ENCODE assay signal across 16 mouse cellular contexts in genomic region chr1:139346030-139346601, GRCm38 (mm10). TPM values are rescaled to one million over a fixed set of nuclear protein-coding genes. Genes with fewer than 3 reads are reported as not detected.
DNase-seq lines count a peak whose midpoint lies in the region; ATAC-seq and TF ChIP-seq lines count a peak whose summit lies in the region.
"Had no signal": no experiment of that assay in that cellular context is flagged by ENCODE, and none has a peak within 500 bp of the region (broad histone marks: within the 10 kb centered on the region; RNA-seq: fewer than 3 reads in every experiment).

No protein-coding gene starts in this region.

- no peak for DNase-seq in embryonic facial prominence, embryonic 14.5 days (ENCODE audit: low spot score)
- DNase-seq in midbrain, postnatal 0 days (ENCODE audit: low spot score) = no peak
- no peak for DNase-seq in spleen, postnatal 4 days (ENCODE audit: low spot score in 2 of 2)
- no peak for DNase-seq in thymus, adult 2 months
- DNase-seq: adrenal gland, postnatal 36 days; heart, adult 2 months; liver; lung, adult 2 months; lung, postnatal 4 days had no signal

- no peaks in the 10 kb centered on the region for H3K9me3 ChIP-seq in embryonic facial prominence, embryonic 14.5 days (ENCODE audit: control insufficient read depth, low read length)
- no peaks in the 10 kb centered on the region for H3K9me3 ChIP-seq in forebrain, embryonic 15.5 days
- H3K9me3 ChIP-seq in hindbrain, embryonic 16.5 days (ENCODE audit: control insufficient read depth, low read length) = no peaks in the 10 kb centered on the region
- H3K9me3 ChIP-seq in midbrain, postnatal 0 days (ENCODE audit: low read length) = no peaks in the 10 kb centered on the region
- H3K9me3 ChIP-seq in intestine, postnatal 0 days (ENCODE audit: control insufficient read depth) = no peaks in the 10 kb centered on the region
- H3K9me3 ChIP-seq: G1E; intestine, embryonic 15.5 days had no signal

- H3K4me3 ChIP-seq in embryonic facial prominence, embryonic 14.5 days (ENCODE audit: low read depth, low read length) = no peak overlapping the region
- H3K4me3 ChIP-seq in forebrain, embryonic 15.5 days = no peak overlapping the region
- no peak overlapping the region for H3K4me3 ChIP-seq in hindbrain, embryonic 16.5 days (ENCODE audit: low read length)
- H3K4me3 ChIP-seq in midbrain, postnatal 0 days (ENCODE audit: low read depth, low read length) = no peak overlapping the region
- no peak overlapping the region for H3K4me3 ChIP-seq in intestine, postnatal 0 days (ENCODE audit: low read depth, low read length)
- no peak overlapping the region for H3K4me3 ChIP-seq in thymus, adult 2 months (ENCODE audit: control insufficient read depth, insufficient read depth, low read length)
- H3K4me3 ChIP-seq: heart, adult 2 months; intestine, embryonic 15.5 days had no signal

- no peak overlapping the region for H3K9ac ChIP-seq in embryonic facial prominence, embryonic 14.5 days (ENCODE audit: low read depth, low read length)
- H3K9ac ChIP-seq in forebrain, embryonic 15.5 days (replicated peaks) = no peak overlapping the region
- H3K9ac ChIP-seq in hindbrain, embryonic 16.5 days (ENCODE audit: low read depth, low read length) = no peak overlapping the region
- no peak overlapping the region for H3K9ac ChIP-seq in midbrain, postnatal 0 days (replicated peaks; ENCODE audit: low read length, poor library complexity, severe bottlenecking)
- no peak overlapping the region for H3K9ac ChIP-seq in intestine, postnatal 0 days (ENCODE audit: low read depth, low read length)
- H3K9ac ChIP-seq: intestine, embryonic 15.5 days had no signal

- H3K27me3 ChIP-seq in embryonic facial prominence, embryonic 14.5 days (replicated peaks; ENCODE audit: control insufficient read depth, insufficient read depth, low read length) = no peaks in the 10 kb centered on the region
- no peaks in the 10 kb centered on the region for H3K27me3 ChIP-seq in forebrain, embryonic 15.5 days
- H3K27me3 ChIP-seq in hindbrain, embryonic 16.5 days (replicated peaks; ENCODE audit: control insufficient read depth, insufficient read depth, low read length) = no peaks in the 10 kb centered on the region
- H3K27me3 ChIP-seq in midbrain, postnatal 0 days (ENCODE audit: insufficient read depth, low read length) = no peaks in the 10 kb centered on the region
- no peaks in the 10 kb centered on the region for H3K27me3 ChIP-seq in intestine, postnatal 0 days (replicated peaks; ENCODE audit: control insufficient read depth, insufficient read depth, low read length)
- H3K27me3 ChIP-seq in thymus, adult 2 months (ENCODE audit: control insufficient read depth, insufficient read depth, low read length) = no peaks in the 10 kb centered on the region
- H3K27me3 ChIP-seq: intestine, embryonic 15.5 days had no signal

- H3K27ac ChIP-seq in embryonic facial prominence, embryonic 14.5 days (replicated peaks; ENCODE audit: low read depth, low read length) = 0 out of 2 replicates have a peak overlapping the region, but pooled peaks have one; percentile 28
- peak overlapping the region; percentile 84 for H3K27ac ChIP-seq in forebrain, embryonic 15.5 days (replicated peaks)
- H3K27ac ChIP-seq in hindbrain, embryonic 16.5 days (ENCODE audit: low read depth, low read length) = peak overlapping the region; percentile 72
- H3K27ac ChIP-seq in midbrain, postnatal 0 days (ENCODE audit: low read depth, low read length) = peak overlapping the region; percentile 52
- no peak overlapping the region for H3K27ac ChIP-seq in intestine, postnatal 0 days (ENCODE audit: low read depth, low read length)
- H3K27ac ChIP-seq in thymus, adult 2 months (ENCODE audit: control insufficient read depth, insufficient read depth, low read length) = no peak overlapping the region
- H3K27ac ChIP-seq: heart, adult 2 months; intestine, embryonic 15.5 days had no signal

- no peak for TF ChIP-seq CTCF in midbrain, postnatal 0 days (IDR thresholded peaks at IDR 0.05)
- TF ChIP-seq CTCF in intestine, postnatal 0 days (IDR thresholded peaks at IDR 0.05; ENCODE audit: low read depth) = no peak
- no peak for TF ChIP-seq CTCF in thymus, adult 2 months (IDR thresholded peaks at IDR 0.05; ENCODE audit: borderline replicate concordance, control insufficient read depth, extremely low read depth, insufficient read depth, low read length, poor library complexity)

- TF ChIP-seq POLR2A in thymus, adult 2 months (IDR thresholded peaks at IDR 0.05; ENCODE audit: control insufficient read depth, extremely low read depth, insufficient read depth, low read length, poor library complexity) = no peak

- no peak overlapping the region for H3K4me2 ChIP-seq in embryonic facial prominence, embryonic 14.5 days (ENCODE audit: low read depth, low read length)
- H3K4me2 ChIP-seq in forebrain, embryonic 15.5 days (replicated peaks) = no peak overlapping the region
- no peak overlapping the region for H3K4me2 ChIP-seq in hindbrain, embryonic 16.5 days (ENCODE audit: low read length)
- H3K4me2 ChIP-seq in midbrain, postnatal 0 days (ENCODE audit: low read depth, low read length, poor library complexity, severe bottlenecking) = no peak overlapping the region
- no peak overlapping the region for H3K4me2 ChIP-seq in intestine, postnatal 0 days (replicated peaks; ENCODE audit: low read depth)
- H3K4me2 ChIP-seq: intestine, embryonic 15.5 days had no signal

- peaks cover 5% of the 10 kb centered on the region for H3K4me1 ChIP-seq in embryonic facial prominence, embryonic 14.5 days (ENCODE audit: control insufficient read depth, insufficient read depth, low read length)
- H3K4me1 ChIP-seq in forebrain, embryonic 15.5 days = peaks cover 33% of the 10 kb centered on the region
- peaks cover 3% of the 10 kb centered on the region; the same call in 1 of the 2 replicates for H3K4me1 ChIP-seq in hindbrain, embryonic 16.5 days (ENCODE audit: control insufficient read depth, insufficient read depth, low read depth, low read length)
- peaks cover 5% of the 10 kb centered on the region; the same call in 1 of the 2 replicates for H3K4me1 ChIP-seq in midbrain, postnatal 0 days (ENCODE audit: insufficient read depth, low read length)
- H3K4me1 ChIP-seq in intestine, postnatal 0 days (replicated peaks; ENCODE audit: control insufficient read depth, insufficient read depth, low read length) = no peaks in the 10 kb centered on the region
- no peaks in the 10 kb centered on the region for H3K4me1 ChIP-seq in thymus, adult 2 months (replicated peaks; ENCODE audit: control insufficient read depth, insufficient read depth, low read length)
- H3K4me1 ChIP-seq: intestine, embryonic 15.5 days had no signal

- WGBS in embryonic facial prominence, embryonic 14.5 days = 61% methylated on average over 6 of the region's 6 CpGs
- WGBS in forebrain, embryonic 15.5 days = 35% methylated on average over 6 of the region's 6 CpGs
- WGBS in hindbrain, embryonic 16.5 days = 42% methylated on average over 6 of the region's 6 CpGs
- WGBS in midbrain, postnatal 0 days = 51% methylated on average over 6 of the region's 6 CpGs
- 87% methylated on average over 6 of the region's 6 CpGs for WGBS in intestine, postnatal 0 days
- 97% methylated on average over 6 of the region's 6 CpGs for WGBS in thymus, adult 2 months

- no peak for ATAC-seq in embryonic facial prominence, embryonic 14.5 days (ENCODE audit: low read depth)
- ATAC-seq in forebrain, embryonic 15.5 days (replicated peaks) = no peak
- ATAC-seq in hindbrain, embryonic 16.5 days = no peak; the same call in 1 of the 2 replicates
- no peak for ATAC-seq in midbrain, postnatal 0 days (ENCODE audit: low FRiP score)
- no peak for ATAC-seq in intestine, postnatal 0 days
- ATAC-seq in megakaryocyte progenitor cell, adult 5-6 weeks (replicated peaks; ENCODE audit: poor library complexity) = no peak
- ATAC-seq: intestine, embryonic 15.5 days had no signal

- H3K36me3 ChIP-seq in embryonic facial prominence, embryonic 14.5 days (ENCODE audit: control insufficient read depth, insufficient read depth, low read length) = no peaks in the 10 kb centered on the region
- no peaks in the 10 kb centered on the region for H3K36me3 ChIP-seq in forebrain, embryonic 15.5 days
- H3K36me3 ChIP-seq in hindbrain, embryonic 16.5 days (ENCODE audit: control insufficient read depth, insufficient read depth, low read length) = no peaks in the 10 kb centered on the region
- H3K36me3 ChIP-seq in midbrain, postnatal 0 days (ENCODE audit: insufficient read depth, low read length) = no peaks in the 10 kb centered on the region
- no peaks in the 10 kb centered on the region for H3K36me3 ChIP-seq in intestine, postnatal 0 days (ENCODE audit: control insufficient read depth, insufficient read depth)
- H3K36me3 ChIP-seq in thymus, adult 2 months (ENCODE audit: control insufficient read depth, insufficient read depth, low read length) = no peaks in the 10 kb centered on the region
- H3K36me3 ChIP-seq: G1E; intestine, embryonic 15.5 days had no signal

RNA-seq across cellular contexts. Expression of gene Crb1, which starts 30.8 kb away (rescaled TPM):
- polyA plus RNA-seq in embryonic facial prominence, embryonic 14.5 days (2014; fragmentation: Nextera tagmentation; extraction: Ambion mirVana) = 0.10 and 0.34 TPM in 2 replicates
- polyA plus RNA-seq in forebrain, embryonic 15.5 days (2015; fragmentation: Nextera tagmentation; extraction: Ambion mirVana) = 1.1 and 1.6 TPM in 2 replicates
- 1.2 and 1.4 TPM in 2 replicates for polyA plus RNA-seq in hindbrain, embryonic 16.5 days (2015; fragmentation: Nextera tagmentation; extraction: Ambion mirVana)
- total RNA-seq in midbrain, postnatal 0 days (2014; rRNA removed) = 3.0 and 7.9 TPM in 2 replicates
- polyA plus RNA-seq in midbrain, postnatal 0 days (2015; fragmentation: Nextera tagmentation; extraction: Ambion mirVana) = 1.1 and 1.8 TPM in 2 replicates
- polyA plus RNA-seq in intestine, postnatal 0 days (2015; fragmentation: Nextera tagmentation; extraction: Ambion mirVana) = 0.03 TPM in 1 of 2 replicates, not detected in the other
- not detected in 2 replicates for total RNA-seq in megakaryocyte progenitor cell, adult 5-6 weeks (2015)
- not detected in 2 replicates for total RNA-seq in megakaryocyte progenitor cell, adult 5-6 weeks (2017)
- 0.03 TPM in 1 of 2 replicates, not detected in the other for polyA plus RNA-seq in thymus, adult 2 months (2012; rRNA removed)
- total RNA-seq: adrenal gland, postnatal 36 days; gastrocnemius, adult 8-10 months had no signal
- polyA plus RNA-seq: G1E had no signal

Comparison
In these comparisons a context has a peak if more than half of its experiments do, and no peak if none do; other contexts are left out.
1. H3K27ac ChIP-seq: peak in embryonic facial prominence, embryonic 14.5 days (single experiment), forebrain, embryonic 15.5 days (single experiment), hindbrain, embryonic 16.5 days (single experiment) and midbrain, postnatal 0 days (single experiment); none in intestine, postnatal 0 days (single experiment) and thymus, adult 2 months (single experiment).